Mouse (Mus musculus): Measurements from ENCODE around the gene Fbxo17.

- TF ChIP-seq CTCF (IDR thresholded peaks at IDR 0.05; ENCODE audit: low read depth, low read length): no peak
- no peak for TF ChIP-seq POLR2A (IDR thresholded peaks at IDR 0.05; ENCODE audit: extremely low read depth, insufficient read depth, low read length)
Measured at GRCm38 (mm10) chr7:28771867-28772266, 55.3 kb downstream of the Fbxo17 start.
